In the genomic region with DNA sequence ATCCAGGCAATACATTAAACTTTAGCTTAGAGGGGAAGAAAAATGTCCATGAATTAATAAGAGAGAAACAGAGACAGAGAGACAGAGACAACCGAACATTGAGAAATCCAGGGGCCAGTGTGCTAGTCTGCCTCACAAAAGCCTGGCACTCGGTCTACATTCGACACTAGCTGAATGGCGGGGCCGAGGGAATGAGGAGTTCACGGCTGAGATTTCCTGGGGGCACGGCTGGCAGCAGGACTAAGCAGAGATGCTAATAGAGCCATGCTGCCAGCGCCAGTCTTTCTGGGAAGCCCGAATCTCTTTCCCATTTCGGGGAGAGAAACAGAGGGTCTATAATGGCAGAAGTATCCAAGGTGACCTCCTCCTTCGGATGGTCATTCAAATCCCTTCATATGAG, we compare ENCODE assay signal across 20 mouse cellular contexts. TPM values are rescaled to one million over a fixed set of nuclear protein-coding genes. Genes with fewer than 3 reads are reported as not detected.
DNase-seq lines count a peak whose midpoint lies in the region; ATAC-seq lines count a peak whose summit lies in the region.
"Had no signal": no experiment of that assay in that cellular context is flagged by ENCODE, and none has a peak within 500 bp of the region (broad histone marks: within the 10 kb centered on the region; RNA-seq: fewer than 3 reads in every experiment).

No protein-coding gene starts in this region.

- ATAC-seq in forebrain, embryonic 11.5 days (replicated peaks; ENCODE audit: low FRiP score), result no peak
- peak; percentile 67; the same call in 1 of the 2 replicates for ATAC-seq in forebrain, embryonic 15.5 days (replicated peaks)
- ATAC-seq: activated CD4-positive, CD25-positive, alpha-beta regulatory T cell, adult 4 months; hindbrain, postnatal 0 days; Patski had no signal

- H3K9ac ChIP-seq in forebrain, embryonic 11.5 days (ENCODE audit: low read length), result no peak overlapping the region
- H3K9ac ChIP-seq in forebrain, embryonic 15.5 days (replicated peaks), result no peak overlapping the region; the same call in 1 of the 2 replicates
- H3K9ac ChIP-seq: heart, embryonic 15.5 days; hindbrain, embryonic 13.5 days had no signal

- intact Hi-C loops in left cerebral cortex, postnatal 4 days (cut with DNase I), result no loop called here
- intact Hi-C loops in left cerebral cortex, postnatal 14 days (cut with DNase I), result no loop called here

- no peaks in the 10 kb centered on the region for H3K9me3 ChIP-seq in forebrain, embryonic 11.5 days (ENCODE audit: control insufficient read depth, low read length)
- H3K9me3 ChIP-seq in forebrain, embryonic 15.5 days, result no peaks in the 10 kb centered on the region
- H3K9me3 ChIP-seq: embryonic facial prominence, embryonic 10.5 days; heart, embryonic 10.5 days; heart, embryonic 15.5 days; hindbrain, embryonic 13.5 days had no signal

- H3K4me2 ChIP-seq in forebrain, embryonic 11.5 days (ENCODE audit: low read depth, low read length, severe bottlenecking), result no peak overlapping the region
- no peak overlapping the region for H3K4me2 ChIP-seq in forebrain, embryonic 15.5 days (replicated peaks)
- H3K4me2 ChIP-seq: heart, embryonic 15.5 days; hindbrain, embryonic 13.5 days had no signal

- no peak overlapping the region for H3K4me3 ChIP-seq in forebrain, embryonic 11.5 days (ENCODE audit: low read depth, low read length)
- H3K4me3 ChIP-seq in forebrain, embryonic 15.5 days, result no peak overlapping the region
- H3K4me3 ChIP-seq: embryonic facial prominence, embryonic 10.5 days; heart, embryonic 10.5 days; heart, embryonic 15.5 days; hindbrain, embryonic 13.5 days had no signal

- H3K27me3 ChIP-seq in forebrain, embryonic 11.5 days (ENCODE audit: control insufficient read depth, insufficient read depth, low read length), result no peaks in the 10 kb centered on the region
- H3K27me3 ChIP-seq in forebrain, embryonic 15.5 days, result no peaks in the 10 kb centered on the region
- H3K27me3 ChIP-seq: CH12.LX, Patski had no signal

- 73% methylated on average over 11 of the region's 11 CpGs for WGBS in forebrain, embryonic 11.5 days
- 30% methylated on average over 11 of the region's 11 CpGs for WGBS in forebrain, embryonic 15.5 days

- H3K27ac ChIP-seq in forebrain, embryonic 11.5 days (ENCODE audit: low read depth, low read length), result peak overlapping the region; percentile 46; the same call in 1 of the 2 replicates
- peak overlapping the region; percentile 46 for H3K27ac ChIP-seq in forebrain, embryonic 15.5 days (replicated peaks)
- H3K27ac ChIP-seq: embryonic facial prominence, embryonic 10.5 days; heart, embryonic 10.5 days; heart, embryonic 15.5 days; hindbrain, embryonic 13.5 days; hindbrain, postnatal 0 days had no signal

- H3K36me3 ChIP-seq in forebrain, embryonic 11.5 days (ENCODE audit: control insufficient read depth, insufficient read depth, low read length), result no peaks in the 10 kb centered on the region
- 0 out of 2 replicates have a peak, but pooled peaks cover 5% of the 10 kb centered on the region for H3K36me3 ChIP-seq in forebrain, embryonic 15.5 days
- H3K36me3 ChIP-seq: heart, embryonic 15.5 days; hindbrain, embryonic 13.5 days had no signal

- H3K4me1 ChIP-seq in forebrain, embryonic 11.5 days (replicated peaks; ENCODE audit: control insufficient read depth, insufficient read depth, low read length), result peaks cover 4% of the 10 kb centered on the region; the same call in 1 of the 2 replicates
- peaks cover 14% of the 10 kb centered on the region; the same call in 1 of the 2 replicates for H3K4me1 ChIP-seq in forebrain, embryonic 15.5 days

- DNase-seq in left cerebral cortex, postnatal 4 days, result peak; percentile 29
- no peak for DNase-seq in left cerebral cortex, postnatal 14 days (ENCODE audit: low spot score in 2 of 2)
- no peak for DNase-seq in forebrain, embryonic 11.5 days (ENCODE audit: low spot score)
- DNase-seq in gastrocnemius, postnatal 25 days, result no peak
- no peak for DNase-seq in adrenal gland, adult (ENCODE audit: inconsistent age in 2 of 2, low spot score in 1 of 2)
- DNase-seq: adrenal gland, adult 2 months; adrenal gland, postnatal 25 days; cerebellum, adult 8-10 months; heart, adult 18-20 months; heart, postnatal 14 days; kidney, adult 11 months had no signal

RNA-seq across cellular contexts. Expression of gene Kdm2b, which starts 30.2 kb away (rescaled TPM):
- total RNA-seq in left cerebral cortex, postnatal 4 days (2021), result 100 to 1,000 TPM; 140 to 144 TPM
- total RNA-seq in left cerebral cortex, postnatal 14 days (2021), result 10 to 100 TPM; 29.1 to 31.1 TPM
- 78.0 and 92.4 TPM in 2 replicates for polyA plus RNA-seq in forebrain, embryonic 11.5 days (2014; fragmentation: Nextera tagmentation; extraction: Ambion mirVana)
- 138 and 141 TPM in 2 replicates for polyA plus RNA-seq in forebrain, embryonic 15.5 days (2015; fragmentation: Nextera tagmentation; extraction: Ambion mirVana)
- total RNA-seq in gastrocnemius, postnatal 25 days (2021), result 10 to 100 TPM; 12.8 to 14.3 TPM

RNA-seq across cellular contexts. Expression of gene Orai1, which starts 55.5 kb away (rescaled TPM):
- 10 to 100 TPM; 13.2 to 14.2 TPM for total RNA-seq in left cerebral cortex, postnatal 4 days (2021)
- total RNA-seq in left cerebral cortex, postnatal 14 days (2021), result 10 to 100 TPM in 1 of 2 experiments, 1 to 10 TPM in 1; 9.6 to 12.0 TPM
- 9.6 and 9.8 TPM in 2 replicates for polyA plus RNA-seq in forebrain, embryonic 11.5 days (2014; fragmentation: Nextera tagmentation; extraction: Ambion mirVana)
- polyA plus RNA-seq in forebrain, embryonic 15.5 days (2015; fragmentation: Nextera tagmentation; extraction: Ambion mirVana), result 14.0 and 14.9 TPM in 2 replicates
- total RNA-seq in gastrocnemius, postnatal 25 days (2021), result 10 to 100 TPM; 31.5 to 36.3 TPM

Comparison
In these comparisons a context has a peak if more than half of its experiments do, and no peak if none do; other contexts are left out.
1. RNA of gene Kdm2b, which starts 30.2 kb away (total RNA-seq): 140 to 144 TPM in left cerebral cortex, postnatal 4 days; 29.1 to 31.1 TPM in left cerebral cortex, postnatal 14 days and 12.8 to 14.3 TPM in gastrocnemius, postnatal 25 days; every median in the first group is over 4 times any median in the second.